Comparison of ENCODE assay signal across 9 mouse cellular contexts in the genomic region with DNA sequence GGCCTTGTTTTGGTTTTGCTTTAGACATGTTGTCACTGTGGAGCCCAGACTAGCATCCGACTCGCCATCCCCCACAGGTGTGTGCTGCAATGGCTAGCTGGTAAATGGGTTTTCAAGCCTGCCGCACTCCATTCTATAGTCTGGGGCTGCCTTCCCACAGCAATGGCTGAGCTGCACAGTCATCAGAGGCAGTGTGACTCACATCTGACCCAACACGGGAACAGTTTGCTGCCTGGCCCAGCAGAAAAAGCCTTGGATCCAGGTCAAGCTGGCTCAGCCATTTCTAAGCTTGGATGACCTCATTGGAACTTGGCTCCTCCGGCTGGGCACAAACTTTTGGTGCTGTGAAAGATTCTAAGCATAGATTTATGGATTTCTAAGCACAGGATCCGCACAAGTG.
A peak's percentile ranks its signal among the peaks of the same experiment; 100 is the strongest.
DNase-seq lines count a peak whose midpoint lies in the region; ATAC-seq lines count a peak whose summit lies in the region.
"Had no signal": no experiment of that assay in that cellular context is flagged by ENCODE, and none has a peak within 500 bp of the region (broad histone marks: within the 10 kb centered on the region; RNA-seq: fewer than 3 reads in every experiment).

No protein-coding gene starts in this region.

- peaks cover 5% of the 10 kb centered on the region; the same call in 1 of the 2 replicates for H3K9me3 ChIP-seq in heart, embryonic 12.5 days (replicated peaks)
- H3K9me3 ChIP-seq in hindbrain, embryonic 16.5 days (ENCODE audit: control insufficient read depth, low read length), result no peaks in the 10 kb centered on the region
- H3K9me3 ChIP-seq: limb, embryonic 12.5 days had no signal

- no peaks in the 10 kb centered on the region for H3K27me3 ChIP-seq in heart, embryonic 12.5 days (replicated peaks)
- H3K27me3 ChIP-seq in hindbrain, embryonic 16.5 days (replicated peaks; ENCODE audit: control insufficient read depth, insufficient read depth, low read length), result no peaks in the 10 kb centered on the region

- H3K4me3 ChIP-seq in heart, embryonic 12.5 days, result no peak overlapping the region
- no peak overlapping the region for H3K4me3 ChIP-seq in hindbrain, embryonic 16.5 days (ENCODE audit: low read length)
- H3K4me3 ChIP-seq: limb, embryonic 12.5 days had no signal

- H3K9ac ChIP-seq in heart, embryonic 12.5 days, result no peak overlapping the region
- H3K9ac ChIP-seq in hindbrain, embryonic 16.5 days (ENCODE audit: low read depth, low read length), result no peak overlapping the region
- H3K9ac ChIP-seq: limb, embryonic 12.5 days had no signal

- no peak overlapping the region for H3K27ac ChIP-seq in heart, embryonic 12.5 days (ENCODE audit: poor library complexity, severe bottlenecking)
- H3K27ac ChIP-seq in hindbrain, embryonic 16.5 days (ENCODE audit: low read depth, low read length), result no peak overlapping the region
- H3K27ac ChIP-seq: limb, embryonic 12.5 days had no signal

- H3K4me2 ChIP-seq in heart, embryonic 12.5 days, result no peak overlapping the region
- H3K4me2 ChIP-seq in hindbrain, embryonic 16.5 days (ENCODE audit: low read length), result no peak overlapping the region
- H3K4me2 ChIP-seq: limb, embryonic 12.5 days had no signal

- ATAC-seq in heart, embryonic 12.5 days (ENCODE audit: insufficient number of reproducible peaks, low FRiP score), result no peak
- ATAC-seq in hindbrain, embryonic 16.5 days, result no peak

- peaks cover 41% of the 10 kb centered on the region for H3K36me3 ChIP-seq in heart, embryonic 12.5 days
- 0 out of 2 replicates have a peak, but pooled peaks cover 3% of the 10 kb centered on the region for H3K36me3 ChIP-seq in hindbrain, embryonic 16.5 days (ENCODE audit: control insufficient read depth, insufficient read depth, low read length)
- H3K36me3 ChIP-seq: limb, embryonic 12.5 days had no signal

- peak; percentile 75 to 83 for DNase-seq in heart, adult 18-20 months
- peak; percentile 33 for DNase-seq in MN1 (ENCODE audit: low spot score)
- DNase-seq in cerebellum, adult 8-10 months, result peak; percentile 77
- peak; percentile 34 to 68 for DNase-seq in kidney, adult 8-10 months
- DNase-seq in embryo, embryonic 10 days (ENCODE audit: low spot score), result no peak
- DNase-seq in c-Kit-positive CD71-positive TER-119-positive erythroid progenitor cells, embryonic 14.5 days (ENCODE audit: low spot score), result no peak

- H3K4me1 ChIP-seq in heart, embryonic 12.5 days (replicated peaks), result no peaks in the 10 kb centered on the region
- no peaks in the 10 kb centered on the region for H3K4me1 ChIP-seq in hindbrain, embryonic 16.5 days (ENCODE audit: control insufficient read depth, insufficient read depth, low read depth, low read length)
- H3K4me1 ChIP-seq: limb, embryonic 12.5 days had no signal

- 79% methylated on average over 6 of the region's 6 CpGs for WGBS in heart, embryonic 12.5 days
- WGBS in hindbrain, embryonic 16.5 days, result 84% methylated on average over 6 of the region's 6 CpGs

Comparison
In these comparisons a context has a peak if more than half of its experiments do, and no peak if none do; other contexts are left out.
1. DNase-seq: peak in heart, adult 18-20 months (2 of 2), MN1 (single experiment), cerebellum, adult 8-10 months (single experiment) and kidney, adult 8-10 months (2 of 2); none in embryo, embryonic 10 days (single experiment) and c-Kit-positive CD71-positive TER-119-positive erythroid progenitor cells, embryonic 14.5 days (single experiment).